In the genomic region with DNA sequence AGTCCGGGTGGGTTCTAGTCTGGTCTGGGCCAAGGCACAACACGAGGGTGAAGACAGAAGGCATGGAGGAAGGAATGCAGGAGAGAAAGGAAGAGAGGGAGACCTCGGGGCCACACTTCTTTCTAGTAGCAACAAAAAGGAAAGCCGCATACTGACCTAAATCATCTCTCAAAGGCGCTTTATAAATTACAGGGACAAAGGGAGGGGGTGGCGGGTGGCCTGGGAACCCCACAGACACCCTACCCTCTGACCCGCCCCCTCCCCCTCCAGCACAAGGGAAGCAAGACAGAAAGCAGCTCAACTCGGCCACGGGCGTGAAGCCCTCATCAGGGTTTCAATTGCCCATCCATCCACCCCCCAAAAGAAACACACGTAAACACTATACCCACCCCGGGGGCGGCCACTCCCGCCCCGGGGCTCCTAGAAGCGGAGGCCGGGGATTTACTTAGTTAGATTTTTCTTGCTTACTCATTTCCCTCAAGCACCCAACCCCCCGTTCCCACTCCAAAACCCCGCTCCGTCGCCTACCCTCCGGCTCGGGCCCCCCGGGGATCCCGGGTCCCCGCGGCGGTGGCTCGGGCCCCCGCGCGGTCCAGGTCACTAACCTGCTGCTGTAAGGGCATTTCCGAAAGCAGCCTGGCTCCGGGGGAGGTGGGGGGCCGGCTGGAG, we compare ENCODE assay signal across 7 mouse cellular contexts. TPM values are rescaled to one million over a fixed set of nuclear protein-coding genes. Genes with fewer than 3 reads are reported as not detected.
DNase-seq lines count a peak whose midpoint lies in the region; ATAC-seq and TF ChIP-seq lines count a peak whose summit lies in the region.

No protein-coding gene starts in this region.

- no peak for ATAC-seq in heart, embryonic 11.5 days (replicated peaks; ENCODE audit: insufficient number of reproducible peaks, low FRiP score, low TSS enrichment)
- no peak for ATAC-seq in lung, embryonic 16.5 days (ENCODE audit: low read depth)

- H3K27ac ChIP-seq in CH12.LX (ENCODE audit: insufficient read depth, low read depth) = peak overlapping the region; percentile 85
- H3K27ac ChIP-seq in heart, embryonic 11.5 days (ENCODE audit: low read depth, low read length) = peak overlapping the region; percentile 97
- H3K27ac ChIP-seq in lung, embryonic 16.5 days (ENCODE audit: low read length) = peak overlapping the region; percentile 98

- H3K4me1 ChIP-seq in CH12.LX (ENCODE audit: control insufficient read depth in 1 of 2, insufficient read depth in 2 of 2) = peaks cover 7 to 49% of the 10 kb centered on the region in 2 experiments
- H3K4me1 ChIP-seq in heart, embryonic 11.5 days (ENCODE audit: control insufficient read depth, insufficient read depth, low read length) = peaks cover 35% of the 10 kb centered on the region
- H3K4me1 ChIP-seq in lung, embryonic 16.5 days (replicated peaks; ENCODE audit: control insufficient read depth, insufficient read depth, low read length) = peaks cover 12% of the 10 kb centered on the region

- TF ChIP-seq CTCF in CH12.LX (conservative IDR thresholded peaks at IDR 0.05 in 1 of 2, IDR thresholded peaks at IDR 0.05 in 1 of 2; ENCODE audit: low read depth in 2 of 2, low read length in 2 of 2) = no peak

- peaks cover 55% of the 10 kb centered on the region for H3K79me2 ChIP-seq in CH12.LX (replicated peaks; ENCODE audit: control insufficient read depth, extremely low read depth, insufficient read depth, poor library complexity, severe bottlenecking)

- no peak for TF ChIP-seq RAD21 in CH12.LX (IDR thresholded peaks at IDR 0.05; ENCODE audit: low read depth, low read length)

- 0 out of 2 replicates have a peak, but pooled peaks have one; percentile 43 for TF ChIP-seq EP300 in CH12.LX (IDR thresholded peaks at IDR 0.05; ENCODE audit: low read length)

- under 1% methylated on average over 35 of the region's 35 CpGs for WGBS in heart, embryonic 11.5 days (ENCODE audit: insufficient replicate concordance)
- under 1% methylated on average over 34 of the region's 35 CpGs for WGBS in lung, embryonic 16.5 days

- DNase-seq in A20 (ENCODE audit: low read depth, low spot score) (peak; percentile 65), CH12.LX (ENCODE audit: extremely low read depth) (peak; percentile 58)
- DNase-seq in cerebellum, adult 8-10 months = peak; percentile 37
- peak; percentile 44 for DNase-seq in kidney, postnatal 10 days
- peak; percentile 23 for DNase-seq in right cerebral cortex, postnatal 14 days

- TF ChIP-seq POLR2A in CH12.LX (IDR thresholded peaks at IDR 0.05; ENCODE audit: low read depth, low read length) = peak; percentile 41

- H3K27me3 ChIP-seq in CH12.LX (replicated peaks) = no peaks in the 10 kb centered on the region
- no peaks in the 10 kb centered on the region for H3K27me3 ChIP-seq in heart, embryonic 11.5 days (ENCODE audit: control insufficient read depth, insufficient read depth, low read length)
- H3K27me3 ChIP-seq in lung, embryonic 16.5 days (ENCODE audit: control insufficient read depth, insufficient read depth, low read depth, low read length) = no peaks in the 10 kb centered on the region

- H3K36me3 ChIP-seq in CH12.LX (replicated peaks in 1 of 2; ENCODE audit: control insufficient read depth in 1 of 2, insufficient read depth in 1 of 2, low read length in 1 of 2) = peaks cover 3 to 10% of the 10 kb centered on the region in 2 experiments
- H3K36me3 ChIP-seq in heart, embryonic 11.5 days (ENCODE audit: control insufficient read depth, insufficient read depth, low read length) = peaks cover 1% of the 10 kb centered on the region; the same call in 1 of the 2 replicates
- H3K36me3 ChIP-seq in lung, embryonic 16.5 days (ENCODE audit: control insufficient read depth, insufficient read depth, low read length) = no peaks in the 10 kb centered on the region

- peak overlapping the region; percentile 60 for H3K4me2 ChIP-seq in CH12.LX (ENCODE audit: insufficient read depth, low read depth, poor library complexity, severe bottlenecking)
- peak overlapping the region; percentile 87 for H3K4me2 ChIP-seq in heart, embryonic 11.5 days
- H3K4me2 ChIP-seq in lung, embryonic 16.5 days (ENCODE audit: low read depth, low read length) = peak overlapping the region; percentile 84

- in situ Hi-C loops in CH12.LX (cut with MboI; ENCODE audit: low pct_ligation_motif_present, low pct_unique_long_range_greater_than_20kb, low sequenced_read_pairs) = no loop called here

- dilution Hi-C loops in CH12.LX (cut with MboI; ENCODE audit: extremely low pct_ligation_motif_present, extremely low pct_unique_long_range_greater_than_20kb, low sequenced_read_pairs) = no loop called here

- peak overlapping the region; percentile 70 to 94 (median 79) for H3K4me3 ChIP-seq in CH12.LX (replicated peaks in 1 of 3; ENCODE audit: low read depth in 2 of 3, low read length in 2 of 3, poor library complexity in 1 of 3)
- H3K4me3 ChIP-seq in heart, embryonic 11.5 days (ENCODE audit: low read depth, low read length) = peak overlapping the region; percentile 98
- H3K4me3 ChIP-seq in lung, embryonic 16.5 days (ENCODE audit: low read length) = peak overlapping the region; percentile 95

- no peaks in the 10 kb centered on the region for H3K9me3 ChIP-seq in CH12.LX (replicated peaks; ENCODE audit: low read length)
- H3K9me3 ChIP-seq in heart, embryonic 11.5 days (replicated peaks; ENCODE audit: control insufficient read depth, low read length) = no peaks in the 10 kb centered on the region
- H3K9me3 ChIP-seq in lung, embryonic 16.5 days (ENCODE audit: control insufficient read depth, low read length) = no peaks in the 10 kb centered on the region

- peak overlapping the region; percentile 81 for H3K9ac ChIP-seq in CH12.LX (ENCODE audit: insufficient read depth, low read depth)
- H3K9ac ChIP-seq in heart, embryonic 11.5 days (ENCODE audit: low read depth, low read length) = peak overlapping the region; percentile 100
- peak overlapping the region; percentile 100 for H3K9ac ChIP-seq in lung, embryonic 16.5 days (ENCODE audit: low read length)

TF ChIP-seq in CH12.LX, 34 proteins besides CTCF, POLR2A, EP300 and RAD21:
- TF ChIP-seq IRF4 (IDR thresholded peaks at IDR 0.05; ENCODE audit: low read depth, low read length) (peak; percentile 77), PAX5 (IDR thresholded peaks at IDR 0.05; ENCODE audit: low read length) (no peak), SIN3A (IDR thresholded peaks at IDR 0.05; ENCODE audit: low read length) (peak; percentile 62), MAFK (IDR thresholded peaks at IDR 0.05; ENCODE audit: insufficient replicate concordance, low read length) (peak; percentile 55; the same call in 1 of the 2 replicates), MAX (IDR thresholded peaks at IDR 0.05; ENCODE audit: low read length) (no peak; the same call in 1 of the 2 replicates), CHD2 (IDR thresholded peaks at IDR 0.05; ENCODE audit: low read length) (peak; percentile 52), ZNF384 (IDR thresholded peaks at IDR 0.05; ENCODE audit: low read depth, low read length) (no peak), ELF1 (IDR thresholded peaks at IDR 0.05; ENCODE audit: low read depth, low read length) (no peak), MXI1 (IDR thresholded peaks at IDR 0.05; ENCODE audit: low read depth, low read length) (peak; percentile 32; the same call in 1 of the 2 replicates), USF1 (IDR thresholded peaks at IDR 0.05; ENCODE audit: low read depth, low read length) (no peak), RCOR1 (conservative IDR thresholded peaks at IDR 0.05; ENCODE audit: low read depth, low read length) (0 out of 2 replicates have a peak, but pooled peaks have one; percentile 34), TBP (conservative IDR thresholded peaks at IDR 0.05; ENCODE audit: low read depth, low read length) (no peak), E2F4 (IDR thresholded peaks at IDR 0.05; ENCODE audit: insufficient replicate concordance, low read depth, low read length) (no peak), MEF2A (IDR thresholded peaks at IDR 0.05; ENCODE audit: borderline replicate concordance, low read depth, low read length) (peak; percentile 28; the same call in 1 of the 2 replicates)

RNA-seq across cellular contexts. Expression of a gene that starts 2.2 kb away (rescaled TPM):
- total RNA-seq in CH12.LX (2012; rRNA removed) (7.6 and 9.4 TPM in 2 replicates), CH12.LX (2014; rRNA removed) (12.9 and 13.2 TPM in 2 replicates)
- polyA plus RNA-seq in CH12.LX (2012; ENCODE audit: insufficient read length, low read depth) = 18.2 and 20.7 TPM in 2 replicates
- polyA plus RNA-seq in heart, embryonic 11.5 days (2014; fragmentation: Nextera tagmentation; extraction: Ambion mirVana) = 9.9 and 10.4 TPM in 2 replicates
- 9.7 and 11.3 TPM in 2 replicates for polyA plus RNA-seq in lung, embryonic 16.5 days (2015; fragmentation: Nextera tagmentation; extraction: Ambion mirVana)
